Mouse (Mus musculus) small intestine, adult 2 months (tissue): ENCODE data around the gene Wdcp. TPM values are rescaled to one million over a fixed set of nuclear protein-coding genes. Genes with fewer than 3 reads are reported as not detected.

Source experiments
- H3K27ac ChIP-seq: fragments of 200-500 bp; 2 replicates; pipeline ENCODE4 v1.5.1; 2012; ENCODE audit warnings: low read depth, low read length, control low read depth, inconsistent platforms; ENCODE audit not compliant: insufficient read depth
- H3K27me3 ChIP-seq: fragments of 200-500 bp; 2 replicates; pipeline ENCODE4 v1.6.1; 2012; ENCODE audit warnings: mild to moderate bottlenecking, moderate library complexity, low read length, inconsistent platforms; ENCODE audit not compliant: control insufficient read depth, insufficient read depth
- H3K36me3 ChIP-seq: fragments of 200-500 bp; 2 replicates; pipeline ENCODE4 v1.6.1; 2012; ENCODE audit warnings: mild to moderate bottlenecking, low read length, control low read depth, inconsistent platforms; ENCODE audit not compliant: control insufficient read depth, insufficient read depth
- H3K4me1 ChIP-seq: fragments of 200-500 bp; 2 replicates; pipeline ENCODE4 v1.6.1; 2012; ENCODE audit warnings: low read length, inconsistent platforms, mixed read lengths; ENCODE audit not compliant: control insufficient read depth, insufficient read depth, insufficient read length
- H3K4me3 ChIP-seq: fragments of 200-500 bp; 2 replicates; pipeline ENCODE4 v1.5.1; 2012; ENCODE audit warnings: low read depth, mild to moderate bottlenecking, control low read depth, inconsistent platforms, low read length, moderate library complexity
- CTCF ChIP-seq: fragments of 200-500 bp; IDR thresholded peaks from 2 replicates; pipeline ENCODE4 v1.5.1; 2012; ENCODE audit warnings: low read depth, mild to moderate bottlenecking, control low read depth, inconsistent platforms, low read length, moderate library complexity, mixed read lengths; ENCODE audit not compliant: insufficient replicate concordance, insufficient read length; ENCODE audit errors: extremely low read depth
- POLR2A ChIP-seq: fragments of 200-500 bp; IDR thresholded peaks from 2 replicates; pipeline ENCODE4 v1.6.1; 2012; ENCODE audit warnings: low read depth, mild to moderate bottlenecking, control low read depth, inconsistent platforms, low read length, moderate library complexity
- WGBS: fragments of 180-500 bp; shearing (Covaris S2); methylation state at CpG from one replicate; pipeline ENCODE4 v1.1.7; 2018; 5-methylcytosine and 5-hydroxymethylcytosine counted together
- polyA plus RNA-seq: library from polyadenylated mRNA; depleted of rRNA; stranded (reverse); fragments of >200 nt; gene quantifications from 2 replicates; pipeline ENCODE4 v1.2.3, GENCODE M21; 2012

Gene Wdcp
- polyA plus RNA-seq, 1 experiment: 1.5 TPM

GRCm38 (mm10) chr12:4843741-4844140, 638 bp downstream of the Wdcp start:
- H3K36me3 ChIP-seq: no peaks in the 10 kb centered on the region
- H3K27ac ChIP-seq: no peak overlapping the region
- under 1% methylated on average over 12 of the region's 12 CpGs for WGBS
- peaks cover 6% of the 10 kb centered on the region for H3K4me1 ChIP-seq
- no peak for TF ChIP-seq POLR2A
- TF ChIP-seq CTCF: no peak
- H3K27me3 ChIP-seq: no peaks in the 10 kb centered on the region; the same call in 1 of the 2 replicates
- peak overlapping the region; percentile 49 for H3K4me3 ChIP-seq

- Histone ChIP-seq H3K4me3 (no peak overlapping the region), H3K27me3 (no peaks in the 10 kb centered on the region), H3K36me3 (no peaks in the 10 kb centered on the region), H3K4me1 (no peaks in the 10 kb centered on the region), H3K27ac (no peak overlapping the region)
- TF ChIP-seq CTCF (peak; percentile 38; the same call in 1 of the 2 replicates), POLR2A (no peak)
- whole genome bisulfite sequencing: 96% methylated on average over 5 of the region's 5 CpGs
Measured at GRCm38 (mm10) chr12:4856160-4856559, 13.1 kb downstream of the Wdcp start.

- Histone ChIP-seq H3K4me3 (no peak overlapping the region), H3K27ac (no peak overlapping the region), H3K27me3 (no peaks in the 10 kb centered on the region), H3K4me1 (no peaks in the 10 kb centered on the region), H3K36me3 (no peaks in the 10 kb centered on the region)
- no peak for TF ChIP-seq POLR2A
- TF ChIP-seq CTCF: no peak
- 80% methylated on average over 2 of the region's 2 CpGs for WGBS
Measured at GRCm38 (mm10) chr12:4856834-4857233, 13.7 kb downstream of the Wdcp start.

GRCm38 (mm10) chr12:4859241-4859914, 16.3 kb downstream of the Wdcp start:
- TF ChIP-seq POLR2A: no peak
- TF ChIP-seq CTCF: no peak
- WGBS: 65% methylated on average over 11 of the region's 11 CpGs
- H3K27me3 ChIP-seq: no peaks in the 10 kb centered on the region
- no peak overlapping the region for H3K4me3 ChIP-seq
- no peaks in the 10 kb centered on the region for H3K36me3 ChIP-seq
- H3K4me1 ChIP-seq: no peaks in the 10 kb centered on the region
- H3K27ac ChIP-seq: no peak overlapping the region

- TF ChIP-seq POLR2A (no peak), CTCF (peak; percentile 34; the same call in 1 of the 2 replicates)
- H3K27ac ChIP-seq: no peak overlapping the region
- no peak overlapping the region for H3K4me3 ChIP-seq
- no peaks in the 10 kb centered on the region for H3K4me1 ChIP-seq
- H3K36me3 ChIP-seq: no peaks in the 10 kb centered on the region
- H3K27me3 ChIP-seq: no peaks in the 10 kb centered on the region
- WGBS: 91% methylated on average over 4 of the region's 4 CpGs
Measured at GRCm38 (mm10) chr12:4862672-4863071, 19.6 kb downstream of the Wdcp start.

GRCm38 (mm10) chr12:4863654-4864337, 20.7 kb downstream of the Wdcp start:
- H3K36me3 ChIP-seq: no peaks in the 10 kb centered on the region
- no peak overlapping the region for H3K4me3 ChIP-seq
- WGBS: 68% methylated on average over 4 of the region's 4 CpGs
- no peak overlapping the region for H3K27ac ChIP-seq
- H3K4me1 ChIP-seq: no peaks in the 10 kb centered on the region
- TF ChIP-seq CTCF (no peak), POLR2A (no peak)
- H3K27me3 ChIP-seq: no peaks in the 10 kb centered on the region

- Histone ChIP-seq H3K36me3 (no peaks in the 10 kb centered on the region), H3K4me1 (no peaks in the 10 kb centered on the region), H3K4me3 (no peak overlapping the region), H3K27me3 (no peaks in the 10 kb centered on the region), H3K27ac (no peak overlapping the region)
- TF ChIP-seq POLR2A (no peak), CTCF (no peak)
- 81% methylated on average over 4 of the region's 4 CpGs for WGBS
Measured at GRCm38 (mm10) chr12:4864338-4864690, 21.2 kb downstream of the Wdcp start.

- 89% methylated on average over 8 of the region's 8 CpGs for WGBS
- Histone ChIP-seq H3K4me3 (no peak overlapping the region), H3K27ac (no peak overlapping the region), H3K4me1 (peaks cover 1% of the 10 kb centered on the region; the same call in 1 of the 2 replicates), H3K27me3 (0 out of 2 replicates have a peak, but pooled peaks cover 5% of the 10 kb centered on the region), H3K36me3 (no peaks in the 10 kb centered on the region)
- no peak for TF ChIP-seq CTCF
Measured at GRCm38 (mm10) chr12:4868924-4869323, 25.8 kb downstream of the Wdcp start.
